In genomic region chr15:101224006-101224906, GRCm38 (mm10) we compare ENCODE assay signal across 8 mouse cellular contexts. TPM values are rescaled to one million over a fixed set of nuclear protein-coding genes. Genes with fewer than 3 reads are reported as not detected.
DNase-seq lines count a peak whose midpoint lies in the region; ATAC-seq lines count a peak whose summit lies in the region.

Gene Grasp, plus strand, starts transcription at chr15:101224188.

- peak within 1 kb of the TSS; percentile 83 for H3K27ac ChIP-seq in intestine, embryonic 16.5 days (ENCODE audit: low read length)
- peak within 1 kb of the TSS; percentile 90 for H3K27ac ChIP-seq in midbrain, embryonic 10.5 days (replicated peaks)

- peak within 1 kb of the TSS; percentile 92 for H3K4me2 ChIP-seq in intestine, embryonic 16.5 days (ENCODE audit: low read depth, low read length)

- peak within 1 kb of the TSS; percentile 81 for H3K4me3 ChIP-seq in intestine, embryonic 16.5 days (ENCODE audit: low read length)
- peak within 1 kb of the TSS; percentile 78 for H3K4me3 ChIP-seq in midbrain, embryonic 10.5 days

- DNase-seq in adipocyte (ENCODE audit: low spot score) = peak; percentile 70
- peak; percentile 88 for DNase-seq in embryo, embryonic 10 days (ENCODE audit: low spot score)
- peak; percentile 87 to 92 for DNase-seq in gastrocnemius, postnatal 4 days (ENCODE audit: low spot score in 2 of 2)
- DNase-seq in left cerebral cortex, postnatal 4 days = peak; percentile 81
- DNase-seq in midbrain, embryonic 10.5 days (ENCODE audit: low spot score) = peak; percentile 86
- peak; percentile 84 to 90 for DNase-seq in right cerebral cortex, postnatal 36 days (ENCODE audit: low spot score in 2 of 2)
- DNase-seq in urinary bladder, postnatal 4 days (ENCODE audit: low spot score in 2 of 2) = peak; percentile 91

- peaks cover 50% of the 10 kb centered on the region for H3K4me1 ChIP-seq in intestine, embryonic 16.5 days (ENCODE audit: control insufficient read depth, insufficient read depth, low read length)
- peaks cover 81% of the 10 kb centered on the region for H3K4me1 ChIP-seq in midbrain, embryonic 10.5 days

- intact Hi-C loops in left cerebral cortex, postnatal 4 days (cut with DNase I) = no loop called here

- H3K9me3 ChIP-seq in intestine, embryonic 16.5 days (ENCODE audit: control insufficient read depth, low read length) = no peaks in the 10 kb centered on the region
- H3K9me3 ChIP-seq in midbrain, embryonic 10.5 days (replicated peaks) = no peaks in the 10 kb centered on the region

- H3K27me3 ChIP-seq in intestine, embryonic 16.5 days (replicated peaks; ENCODE audit: control insufficient read depth, insufficient read depth, low read length) = no peaks in the 10 kb centered on the region
- peaks cover 48% of the 10 kb centered on the region for H3K27me3 ChIP-seq in midbrain, embryonic 10.5 days (ENCODE audit: low read depth, poor library complexity, severe bottlenecking)

- peak within 1 kb of the TSS; percentile 85 for H3K9ac ChIP-seq in intestine, embryonic 16.5 days (ENCODE audit: low read depth, low read length)

- 0 out of 2 replicates have a peak, but pooled peaks cover 3% of the 10 kb centered on the region for H3K36me3 ChIP-seq in intestine, embryonic 16.5 days (ENCODE audit: control insufficient read depth, insufficient read depth, low read length)
- peaks cover 10% of the 10 kb centered on the region for H3K36me3 ChIP-seq in midbrain, embryonic 10.5 days

- WGBS in intestine, embryonic 16.5 days = under 1% methylated on average over 76 of the region's 77 CpGs
- WGBS in midbrain, embryonic 10.5 days = under 1% methylated on average over 77 of the region's 77 CpGs

- ATAC-seq in intestine, embryonic 16.5 days = peak; percentile 86

RNA-seq across cellular contexts. Expression of gene Grasp, which starts in this region (rescaled TPM):
- total RNA-seq in gastrocnemius, postnatal 4 days (2021) = 10 to 100 TPM; 14.1 to 14.7 TPM
- 2.3 and 2.8 TPM in 2 replicates for polyA plus RNA-seq in intestine, embryonic 16.5 days (2015; fragmentation: Nextera tagmentation; extraction: Ambion mirVana)
- 10 to 100 TPM; 12.3 to 13.5 TPM for total RNA-seq in left cerebral cortex, postnatal 4 days (2021)
- polyA plus RNA-seq in midbrain, embryonic 10.5 days (2016; fragmentation: Nextera tagmentation; extraction: Ambion mirVana) = 3.2 and 4.2 TPM in 2 replicates

Comparison
In these comparisons a context has a peak if more than half of its experiments do, and no peak if none do; other contexts are left out.
1. Peak in every context shown above with its lines: DNase-seq, ATAC-seq, H3K4me3 ChIP-seq and H3K27ac ChIP-seq.